Mouse (Mus musculus) v-Abl transformed pro-B cells (cell line): Measurements from ENCODE around the gene Itga7.
"Not testable (repeated sequence)": the region's sequence is repeated elsewhere in the genome, so short reads cannot be mapped to it uniquely, and the experiment has no call there.

ENCODE experiments used
- in situ Hi-C, 2 experiments: fragments of 400-800 bp; cut with MboI; formaldehyde crosslinking; loops; one replicate each; pipeline ENCODE4 v1.15.1; 2025; ENCODE audit not compliant: unreplicated experiment in 2 of 2

Itga7 gene

GRCm38 (mm10) chr10:128977522-128978114 is 44.0 kb downstream of the Itga7 start:
- in situ Hi-C loops = loop anchor here in 1 of 2 experiments (10.0 kb wide), 1 partner anchor 133 kb away; no protein-coding TSS in a partner anchor

DNA sequence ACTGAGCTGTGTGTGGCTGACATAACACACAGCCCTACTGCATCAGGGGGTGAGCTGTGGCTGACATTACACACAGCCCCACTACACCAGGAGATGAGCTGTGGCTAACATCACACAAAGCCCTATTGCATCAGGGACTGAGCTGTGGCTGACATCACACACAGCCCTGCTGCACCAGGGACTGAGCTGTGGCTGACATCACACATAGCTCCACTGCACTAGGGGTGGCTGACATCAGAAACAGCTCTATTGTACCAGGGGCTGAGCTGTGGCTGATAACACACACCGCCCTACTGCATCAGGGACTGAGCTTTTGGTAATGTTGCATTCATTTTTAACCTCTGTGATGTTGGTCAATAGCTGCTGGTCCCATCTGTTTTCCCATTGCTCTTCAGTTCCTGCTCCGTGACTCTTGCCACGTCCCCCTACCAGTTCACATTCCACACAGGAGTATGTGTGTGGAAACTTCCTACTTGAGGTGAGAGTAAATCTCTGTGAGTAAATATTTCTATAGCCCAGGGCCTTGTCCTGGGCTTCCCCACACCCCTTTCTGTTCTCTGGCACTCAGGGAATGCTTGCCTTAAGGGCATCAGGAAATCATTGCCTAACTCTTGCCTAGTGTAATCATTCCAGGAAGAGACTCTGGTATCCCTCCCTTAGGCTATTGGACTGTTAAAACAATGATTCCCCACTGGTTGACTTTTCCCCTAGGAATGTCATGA is 47.2 kb downstream of the Itga7 start:
- in situ Hi-C loops = no loop called here

DNA sequence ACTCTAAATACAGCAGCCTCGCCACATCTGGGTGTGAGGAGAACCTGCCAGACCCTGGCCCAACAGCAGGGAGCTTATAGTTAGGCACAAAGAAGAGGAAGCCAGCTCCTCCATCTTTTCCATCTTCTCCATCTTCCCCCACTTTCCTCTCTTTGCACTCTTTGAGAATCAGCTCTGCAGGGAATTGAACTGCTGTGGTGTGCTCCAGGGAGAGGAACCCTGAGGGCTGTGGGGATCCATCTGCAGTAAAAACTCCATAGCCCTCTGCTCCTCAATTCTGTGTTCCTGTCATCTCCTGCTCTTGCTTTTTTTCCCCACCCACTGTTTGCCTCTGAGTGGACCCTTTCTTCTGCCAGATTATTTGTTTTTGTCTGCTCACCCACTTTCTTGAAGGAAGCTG is 55.5 kb downstream of the Itga7 start, which contains the start of gene Olfr9:
TSS of gene Olfr9 (plus strand) at position 301 of the 400 bp plus-strand sequence.
- in situ Hi-C loops = not testable (repeated sequence)

DNA sequence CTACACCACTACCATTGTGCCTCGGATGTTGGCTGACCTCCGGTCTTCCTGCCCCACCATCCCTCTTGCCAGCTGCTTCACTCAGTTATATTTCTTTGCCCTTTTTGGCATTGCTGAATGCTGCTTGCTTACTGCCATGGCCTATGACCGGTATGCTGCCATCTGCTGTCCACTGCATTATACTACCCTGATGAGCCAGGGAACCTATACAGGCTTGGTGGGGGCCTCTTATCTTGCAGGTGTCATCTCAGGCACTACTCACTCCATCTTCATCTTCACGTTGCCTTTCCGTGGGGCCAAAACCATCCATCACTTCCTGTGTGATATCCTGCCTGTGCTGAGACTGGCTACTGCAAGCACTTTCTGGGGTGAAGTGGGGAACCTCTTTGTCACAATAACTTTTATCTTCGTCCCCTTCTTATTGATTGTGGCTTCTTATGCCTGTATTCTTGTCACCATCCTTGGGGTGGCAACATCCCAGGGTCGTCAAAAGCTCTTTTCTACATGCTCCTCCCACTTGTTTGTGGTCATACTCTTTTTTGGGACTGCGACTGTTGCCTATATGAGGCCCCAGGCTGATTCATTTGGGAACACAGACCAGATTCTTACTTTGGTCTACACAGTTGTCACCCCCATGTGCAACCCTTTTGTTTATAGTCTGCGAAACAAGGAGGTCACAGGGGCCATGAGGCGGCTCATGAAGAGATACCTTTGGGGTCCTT is 56.7 kb downstream of the Itga7 start:
- in situ Hi-C loops = not testable (repeated sequence)

DNA sequence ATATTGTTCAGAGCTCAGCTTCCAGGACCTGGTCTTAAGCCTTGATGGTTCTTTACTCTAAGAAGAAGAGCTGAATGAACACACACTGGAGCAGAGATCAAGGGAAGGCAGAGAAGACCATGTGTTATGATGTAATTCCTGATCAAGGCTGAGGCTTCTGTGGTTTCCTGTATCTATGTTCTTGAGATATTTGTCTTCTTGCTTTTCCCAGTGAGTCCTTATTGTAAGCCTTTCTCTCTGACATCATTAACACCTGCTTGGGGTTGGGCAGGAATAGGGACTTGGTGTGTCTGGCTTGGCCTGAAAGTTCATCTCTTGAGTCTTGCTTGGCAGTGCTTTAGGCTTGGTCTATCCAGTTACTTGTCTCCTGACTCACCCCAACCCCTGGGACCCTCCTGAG is 57.4 kb downstream of the Itga7 start:
- in situ Hi-C loops = no loop called here

DNA sequence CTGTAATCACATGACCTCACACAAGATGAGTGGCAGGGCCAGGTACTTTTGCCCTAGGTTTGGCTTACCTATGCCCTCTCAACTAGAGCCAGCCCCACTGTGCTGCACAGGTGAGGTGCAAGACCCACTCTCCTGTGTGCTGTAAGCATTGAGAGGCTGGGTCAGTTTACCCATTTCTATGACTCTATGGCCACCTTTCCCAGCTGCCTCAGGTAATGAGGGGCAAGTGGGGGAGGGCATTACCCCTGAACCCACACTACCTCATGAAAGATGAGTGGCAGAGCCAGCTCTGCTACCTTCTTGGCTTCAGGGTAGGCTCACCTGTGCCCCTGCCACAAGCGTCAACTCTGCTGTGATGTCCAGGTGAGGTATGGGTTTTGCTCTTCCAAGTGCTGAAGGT is 62.2 kb downstream of the Itga7 start:
- in situ Hi-C loops = no loop called here

DNA sequence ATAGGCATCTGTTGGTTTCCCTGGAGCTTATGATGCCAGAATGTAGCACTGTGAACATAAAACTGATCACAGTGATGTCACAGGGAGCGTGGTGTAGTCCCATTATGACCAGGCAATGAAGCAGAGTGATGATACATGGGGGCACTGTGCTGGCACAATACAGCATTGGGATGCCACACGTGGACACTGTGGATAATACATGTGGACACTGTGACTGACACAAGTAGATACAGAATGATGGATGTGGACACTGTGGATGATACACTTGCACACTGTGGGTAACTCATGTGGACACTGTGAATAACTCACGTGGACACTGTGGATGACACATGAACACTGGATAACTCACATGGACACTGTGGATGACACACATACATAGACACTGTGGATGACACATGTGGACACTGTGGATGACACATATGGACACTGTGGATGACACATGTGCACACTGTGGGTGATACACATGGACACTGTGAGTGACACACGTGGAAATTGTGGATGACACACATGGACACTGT is 63.0 kb downstream of the Itga7 start:
- in situ Hi-C loops = no loop called here

GRCm38 (mm10) chr10:129004032-129004920 is 70.7 kb downstream of the Itga7 start:
- in situ Hi-C loops = no loop called here
